Mouse (Mus musculus) cortical plate, adult 2 months (tissue): ENCODE results near the gene Fzd5. TPM values are rescaled to one million over a fixed set of nuclear protein-coding genes. Genes with fewer than 3 reads are reported as not detected.

Experiments used
- H3K27ac ChIP-seq: fragments of 200-500 bp; 2 replicates; pipeline ENCODE4 v1.5.1; 2012; ENCODE audit warnings: low read length, control low read depth, inconsistent platforms; ENCODE audit not compliant: insufficient read depth
- H3K4me1 ChIP-seq: fragments of 200-500 bp; 2 replicates; pipeline ENCODE4 v1.6.1; 2011; ENCODE audit warnings: low read length; ENCODE audit not compliant: control insufficient read depth, insufficient read depth
- H3K4me3 ChIP-seq: fragments of 200-500 bp; 2 replicates; pipeline ENCODE4 v1.5.1; 2011; ENCODE audit warnings: mild to moderate bottlenecking, low read length, control low read depth; ENCODE audit not compliant: insufficient read depth
- CTCF ChIP-seq: fragments of 200-500 bp; IDR thresholded peaks from 2 replicates; pipeline ENCODE4 v1.5.1; 2011; ENCODE audit warnings: mild to moderate bottlenecking, control low read depth, low read length; ENCODE audit not compliant: insufficient read depth; ENCODE audit errors: extremely low read depth
- POLR2A ChIP-seq: fragments of 200-500 bp; IDR thresholded peaks from 2 replicates; pipeline ENCODE4 v1.6.1; 2011; ENCODE audit warnings: mild to moderate bottlenecking, low read length, control low read depth; ENCODE audit not compliant: insufficient read depth; ENCODE audit errors: extremely low read depth
- polyA plus RNA-seq: library from polyadenylated mRNA; depleted of rRNA; stranded (reverse); fragments of >200 nt; gene quantifications from 2 replicates; pipeline ENCODE4 v1.2.3, GENCODE M21; 2012

Fzd5 gene
- polyA plus RNA-seq, 1 experiment, result 0.90 TPM

DNA sequence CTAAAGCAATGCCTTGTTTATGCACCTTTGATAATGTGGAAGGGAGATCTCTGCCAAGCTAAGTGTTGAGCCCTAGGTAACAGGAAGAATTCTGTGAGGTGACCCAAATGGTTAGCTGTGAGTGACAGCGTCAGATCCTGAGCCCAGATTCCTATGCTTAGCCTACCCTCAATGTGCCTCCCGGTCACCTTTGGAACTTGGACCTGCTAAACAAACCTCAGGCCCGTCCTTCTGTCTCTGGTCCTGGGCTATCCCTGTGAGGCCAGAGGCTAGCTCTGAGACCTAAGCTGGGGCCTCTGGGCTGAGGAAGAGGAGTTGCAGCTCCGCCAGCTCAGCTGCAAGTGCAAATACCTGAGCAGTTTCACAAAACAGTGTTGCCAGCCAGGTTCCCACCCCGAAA, 17.1 kb upstream of the Fzd5 start:
- H3K4me3 ChIP-seq, result no peak overlapping the region
- H3K27ac ChIP-seq, result no peak overlapping the region
- TF ChIP-seq POLR2A (no peak), CTCF (no peak)
- no peaks in the 10 kb centered on the region for H3K4me1 ChIP-seq

DNA sequence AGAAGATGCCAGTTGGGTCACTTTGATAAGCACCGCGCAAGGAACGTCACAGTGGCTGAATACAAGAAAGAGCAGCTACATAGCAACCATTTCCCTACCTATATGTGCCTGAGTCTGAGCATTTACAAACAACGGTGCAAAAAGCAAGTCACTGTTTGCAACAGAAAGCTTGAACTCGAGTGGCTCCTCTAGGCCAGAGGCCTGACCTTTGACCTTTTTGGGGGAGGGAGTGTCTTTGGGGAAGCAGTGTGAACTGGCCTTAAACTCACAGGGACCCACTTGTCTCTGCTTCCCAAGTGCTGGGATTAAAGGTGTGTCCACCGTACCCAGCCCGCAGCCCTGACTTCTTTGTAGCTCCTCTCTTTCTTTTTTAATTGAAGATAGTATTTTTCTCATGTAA, 16.1 kb upstream of the Fzd5 start:
- no peak for TF ChIP-seq CTCF
- H3K4me1 ChIP-seq, result no peaks in the 10 kb centered on the region
- no peak overlapping the region for H3K27ac ChIP-seq
- H3K4me3 ChIP-seq, result no peak overlapping the region

DNA sequence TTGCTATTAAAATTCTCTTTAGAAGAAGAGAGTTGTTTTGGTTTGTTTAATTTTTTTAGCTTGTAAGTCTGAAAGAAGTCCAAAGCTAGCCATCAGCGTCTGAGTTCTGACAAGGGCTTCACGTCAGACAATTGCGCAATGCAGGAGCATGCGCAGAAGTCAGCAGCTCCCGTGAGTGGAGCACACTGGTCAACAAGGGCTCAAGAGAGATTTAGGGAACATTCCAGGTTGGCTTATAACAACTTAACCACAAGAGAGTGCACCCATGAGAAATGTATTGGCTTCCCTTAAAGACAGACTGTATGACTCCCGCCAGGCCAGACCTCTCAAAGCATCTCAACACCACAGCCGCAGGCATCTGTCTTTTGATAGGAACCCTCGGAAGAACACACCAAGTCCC, 15.6 kb upstream of the Fzd5 start:
- TF ChIP-seq CTCF (no peak), POLR2A (no peak)

DNA sequence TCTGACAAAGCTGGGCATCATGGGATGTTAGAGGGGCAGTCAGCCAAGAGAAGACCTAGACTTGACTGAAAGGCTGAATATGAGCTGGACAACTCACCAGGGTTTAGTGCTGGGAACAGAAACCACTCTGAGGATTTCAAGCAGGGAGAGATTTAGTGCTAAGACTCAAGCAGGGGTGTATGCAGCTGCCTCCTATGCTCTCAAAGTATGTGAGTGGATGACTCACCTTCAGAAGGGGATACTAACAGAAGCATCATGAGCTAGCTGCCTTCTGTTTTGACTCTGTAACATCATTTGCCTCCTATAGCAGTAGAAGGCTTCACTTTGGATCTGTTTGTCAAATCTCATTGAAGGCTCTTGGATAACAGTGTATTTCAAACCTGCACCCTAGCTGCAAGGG, 7.1 kb upstream of the Fzd5 start:
- H3K4me1 ChIP-seq, result no peaks in the 10 kb centered on the region
- no peak overlapping the region for H3K27ac ChIP-seq
- TF ChIP-seq POLR2A (no peak), CTCF (no peak)
- no peak overlapping the region for H3K4me3 ChIP-seq

More for the DNA sequence above, 15.6 kb upstream of the Fzd5 start:
- no peak overlapping the region for H3K27ac ChIP-seq
- H3K4me1 ChIP-seq, result no peaks in the 10 kb centered on the region
- no peak overlapping the region for H3K4me3 ChIP-seq

DNA sequence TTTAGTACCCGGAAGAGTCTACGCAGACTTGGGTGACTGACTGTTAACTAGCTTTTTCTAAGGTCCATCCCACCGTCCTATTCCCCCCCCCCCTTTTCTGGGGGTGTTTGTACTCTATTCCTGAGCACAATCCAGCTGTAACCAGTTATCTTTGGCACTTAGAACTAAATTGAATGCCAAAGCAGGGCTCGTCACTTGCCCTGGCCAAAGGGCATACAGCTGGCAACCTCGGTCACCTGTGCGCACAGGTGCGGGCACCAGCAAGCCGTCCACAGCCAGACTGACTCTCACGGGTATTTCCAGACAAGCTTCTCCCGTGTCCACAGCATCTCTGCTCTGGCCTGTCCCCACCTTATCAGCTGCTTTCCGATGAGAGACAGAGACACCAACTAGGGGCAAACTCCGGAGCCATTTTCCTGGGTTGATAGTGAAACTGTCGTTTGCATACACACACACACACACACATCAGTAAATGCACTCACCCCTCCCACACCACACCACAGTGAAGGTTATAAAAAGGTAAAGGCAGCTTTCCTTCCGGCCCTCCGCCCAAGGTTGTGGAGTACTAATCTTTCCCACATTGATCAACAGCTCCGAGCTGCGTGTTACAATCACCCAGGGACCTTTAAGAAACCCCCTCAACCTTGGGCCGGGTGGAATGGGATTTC, 5.3 kb upstream of the Fzd5 start:
- Histone ChIP-seq H3K4me3 (no peak overlapping the region), H3K4me1 (no peaks in the 10 kb centered on the region; the same call in 1 of the 2 replicates), H3K27ac (no peak overlapping the region)
- TF ChIP-seq CTCF (no peak), POLR2A (no peak)

DNA sequence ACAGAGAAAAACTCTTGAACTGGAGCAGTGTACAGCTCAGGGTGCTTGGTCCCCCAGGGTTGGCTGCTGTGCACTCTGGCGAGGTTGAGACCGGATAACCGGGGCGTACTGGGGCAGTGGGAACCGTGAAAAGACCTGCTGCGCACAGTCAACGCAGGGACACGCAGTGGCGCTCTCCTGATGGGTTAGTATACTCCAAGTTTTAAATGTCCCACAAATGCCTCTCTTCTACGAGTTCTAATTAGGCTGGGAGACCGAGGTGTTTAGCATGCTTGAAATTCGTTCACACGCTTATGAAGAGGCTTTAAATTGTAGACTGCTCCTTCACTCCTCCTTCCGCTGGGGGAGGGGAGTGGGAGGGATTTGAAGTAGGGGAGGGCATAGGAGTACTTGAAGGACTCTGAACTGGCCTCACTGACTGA, 1.1 kb upstream of the Fzd5 start:
- Histone ChIP-seq H3K4me3 (no peak overlapping the region), H3K4me1 (peaks cover 2% of the 10 kb centered on the region; the same call in 1 of the 2 replicates), H3K27ac (no peak overlapping the region)
- TF ChIP-seq CTCF, result no peak
- no peak for TF ChIP-seq POLR2A

DNA sequence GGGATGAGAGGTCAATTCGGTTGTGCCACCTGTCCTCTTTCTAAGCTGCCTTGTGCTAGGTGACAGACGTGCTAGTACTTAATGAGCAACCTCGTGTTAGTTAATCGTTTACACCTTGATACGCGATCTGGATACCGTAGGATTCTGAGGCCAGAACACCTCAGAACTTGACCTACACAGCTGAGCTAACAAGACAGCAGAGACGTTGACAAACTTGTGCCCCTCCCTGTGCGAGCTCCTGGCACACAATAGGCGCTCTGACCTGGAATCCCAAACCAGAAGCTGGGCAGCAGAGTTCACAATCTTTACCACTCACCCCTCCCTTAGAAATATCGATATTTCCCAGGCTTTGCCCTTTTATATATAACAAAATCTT, 617 bp upstream of the Fzd5 start:
- TF ChIP-seq POLR2A (no peak), CTCF (no peak)
- Histone ChIP-seq H3K4me3 (peak overlapping the region; percentile 19; the same call in 1 of the 2 replicates), H3K27ac (no peak overlapping the region), H3K4me1 (peaks cover 2% of the 10 kb centered on the region; the same call in 1 of the 2 replicates)

DNA sequence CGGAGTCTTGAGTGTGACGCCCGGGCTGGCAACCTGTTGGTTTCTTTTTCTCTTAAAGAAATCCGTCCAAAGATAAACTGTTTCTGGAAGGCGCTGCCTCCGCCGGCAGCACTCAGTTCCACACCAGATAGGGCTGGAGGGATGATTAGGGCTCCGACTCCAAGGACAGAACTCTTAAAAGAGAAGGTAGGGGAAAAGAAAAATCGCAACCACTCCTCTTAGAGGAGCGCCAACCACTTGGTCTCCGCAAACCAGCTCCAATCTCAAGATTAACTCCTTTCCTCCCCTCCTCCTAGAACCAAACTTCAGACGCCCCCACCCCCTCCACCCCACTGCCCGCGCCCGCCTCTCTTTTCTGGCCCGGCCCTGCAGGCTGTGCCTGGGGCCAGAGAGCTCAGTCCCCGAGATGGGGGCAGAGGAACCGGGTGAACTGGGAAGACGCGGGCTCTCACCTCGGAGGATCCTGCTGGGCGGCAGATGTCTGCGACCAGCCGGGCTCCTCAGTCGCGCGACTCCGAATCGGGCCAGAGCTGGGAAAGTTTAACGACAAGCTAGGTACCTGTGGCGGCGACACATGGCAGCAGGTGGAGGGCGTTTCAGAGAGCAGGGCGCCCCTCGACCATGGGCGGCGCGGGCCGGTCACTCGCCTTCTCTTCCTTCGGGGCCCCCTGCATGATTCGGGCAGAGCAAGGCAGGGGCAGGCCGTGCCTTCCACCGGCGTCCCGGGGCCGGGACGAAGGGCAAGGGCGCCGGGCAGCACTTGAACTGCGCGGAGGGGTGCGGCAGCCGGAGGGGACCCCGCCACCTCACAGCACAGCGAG, 660 bp downstream of the Fzd5 start:
- no peak overlapping the region for H3K27ac ChIP-seq
- TF ChIP-seq POLR2A (no peak), CTCF (no peak)
- H3K4me3 ChIP-seq, result peak overlapping the region; percentile 19
- H3K4me1 ChIP-seq, result peaks cover 2% of the 10 kb centered on the region; the same call in 1 of the 2 replicates

DNA sequence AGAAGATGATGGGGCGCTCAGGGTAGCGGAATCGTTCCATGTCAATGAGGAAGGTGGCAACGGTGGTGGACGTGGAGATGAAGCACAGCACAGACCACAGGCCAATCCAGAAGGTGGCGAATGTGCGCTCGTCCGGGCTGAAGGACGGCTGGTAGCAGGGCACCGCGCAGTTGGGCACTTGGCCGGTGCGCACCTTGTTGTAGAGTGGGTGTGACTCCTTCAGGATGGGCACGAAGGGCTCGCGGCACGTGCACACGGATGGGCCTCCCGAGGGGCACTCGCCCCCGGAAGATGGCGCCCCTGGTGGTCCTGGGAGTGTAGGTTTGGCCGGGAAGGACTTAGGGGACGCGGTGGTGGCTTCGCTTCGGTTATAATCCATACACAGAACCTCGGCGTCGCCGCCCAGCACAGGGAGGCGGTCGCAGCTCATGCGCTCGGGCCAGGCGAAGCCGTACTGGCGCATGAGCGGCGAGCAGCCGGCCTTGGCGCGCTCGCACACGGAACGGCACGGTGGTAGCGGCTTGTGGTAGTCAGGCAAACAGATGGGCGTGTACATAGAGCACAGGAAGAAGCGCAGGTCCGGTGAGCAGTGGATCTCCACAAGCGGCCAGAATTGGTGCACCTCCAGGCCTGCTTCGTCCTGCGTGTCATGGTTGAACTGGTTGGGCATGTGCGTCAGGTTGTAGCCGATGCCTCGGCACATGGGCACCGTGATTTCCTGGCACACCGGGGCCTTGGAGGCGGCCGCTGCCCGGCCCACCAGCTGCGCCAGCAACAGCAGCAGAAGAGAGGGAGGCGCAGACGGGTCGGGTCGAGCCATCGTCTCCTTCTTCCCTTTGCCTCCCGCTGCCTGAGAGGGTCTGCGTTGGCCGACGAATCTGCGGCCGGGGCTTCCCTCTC, 1.5 kb downstream of the Fzd5 start:
- TF ChIP-seq CTCF (no peak), POLR2A (no peak)
- no peak overlapping the region for H3K27ac ChIP-seq
- H3K4me3 ChIP-seq, result peak overlapping the region; percentile 19
- peaks cover 2% of the 10 kb centered on the region; the same call in 1 of the 2 replicates for H3K4me1 ChIP-seq
